Mouse (Mus musculus) megakaryocyte, embryonic 14.5 days (primary cell): ENCODE measurements around the gene Gpc5.

ENCODE experiments used
- FLI1 ChIP-seq: IDR thresholded peaks from 2 replicates; pipeline ENCODE4 v1.6.1; 2012; ENCODE audit warnings: low read length, inconsistent platforms, mixed read lengths
- GATA1 ChIP-seq: IDR thresholded peaks from 3 replicates; pipeline ENCODE4 v1.6.1; 2012; ENCODE audit warnings: mixed read lengths, low read length, inconsistent platforms, borderline replicate concordance

GRCm38 (mm10) chr14:115990764-115991163, 898.7 kb downstream of the Gpc5 start:
- no peak for TF ChIP-seq GATA1
- no peak for TF ChIP-seq FLI1
